Mouse (Mus musculus) forelimb bud, embryonic 11.5 days (tissue): Measurements from ENCODE around the gene Nrxn3.

Experiments
- DNase-seq: peaks from one replicate; pipeline ENCODE4 v3.0.0-alpha.2; 2012; ENCODE audit warnings: low read depth, low spot score

Nrxn3 gene

GRCm38 (mm10) chr12:90063443-90063842, 1340.8 kb downstream of the Nrxn3 start:
- DNase-seq: no peak

GRCm38 (mm10) chr12:90085862-90086261, 1363.2 kb downstream of the Nrxn3 start:
- DNase-seq: no peak

GRCm38 (mm10) chr12:90095754-90096153, 1373.1 kb downstream of the Nrxn3 start:
- DNase-seq: no peak

DNA sequence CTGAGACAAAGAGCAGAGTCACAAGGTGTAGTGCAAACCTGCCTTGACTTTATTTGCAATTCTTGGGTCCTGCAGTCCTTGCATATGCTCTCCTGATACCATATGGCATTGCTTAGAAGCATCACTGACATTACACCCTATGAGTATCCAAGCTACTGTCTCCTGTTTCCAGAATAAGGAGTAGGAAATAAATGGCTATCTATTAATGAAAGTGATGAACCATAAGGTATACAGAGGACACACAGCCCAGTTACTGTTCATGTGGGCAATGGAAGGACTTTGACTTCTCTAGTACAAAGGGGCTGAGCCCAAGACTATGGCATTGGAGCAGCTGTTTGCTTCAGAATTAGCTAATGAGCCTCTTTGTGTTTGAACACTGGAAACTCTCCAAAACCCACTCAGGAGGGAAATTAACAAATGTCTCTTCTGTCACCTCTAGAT, 1390.7 kb downstream of the Nrxn3 start:
- DNase-seq: no peak

DNA sequence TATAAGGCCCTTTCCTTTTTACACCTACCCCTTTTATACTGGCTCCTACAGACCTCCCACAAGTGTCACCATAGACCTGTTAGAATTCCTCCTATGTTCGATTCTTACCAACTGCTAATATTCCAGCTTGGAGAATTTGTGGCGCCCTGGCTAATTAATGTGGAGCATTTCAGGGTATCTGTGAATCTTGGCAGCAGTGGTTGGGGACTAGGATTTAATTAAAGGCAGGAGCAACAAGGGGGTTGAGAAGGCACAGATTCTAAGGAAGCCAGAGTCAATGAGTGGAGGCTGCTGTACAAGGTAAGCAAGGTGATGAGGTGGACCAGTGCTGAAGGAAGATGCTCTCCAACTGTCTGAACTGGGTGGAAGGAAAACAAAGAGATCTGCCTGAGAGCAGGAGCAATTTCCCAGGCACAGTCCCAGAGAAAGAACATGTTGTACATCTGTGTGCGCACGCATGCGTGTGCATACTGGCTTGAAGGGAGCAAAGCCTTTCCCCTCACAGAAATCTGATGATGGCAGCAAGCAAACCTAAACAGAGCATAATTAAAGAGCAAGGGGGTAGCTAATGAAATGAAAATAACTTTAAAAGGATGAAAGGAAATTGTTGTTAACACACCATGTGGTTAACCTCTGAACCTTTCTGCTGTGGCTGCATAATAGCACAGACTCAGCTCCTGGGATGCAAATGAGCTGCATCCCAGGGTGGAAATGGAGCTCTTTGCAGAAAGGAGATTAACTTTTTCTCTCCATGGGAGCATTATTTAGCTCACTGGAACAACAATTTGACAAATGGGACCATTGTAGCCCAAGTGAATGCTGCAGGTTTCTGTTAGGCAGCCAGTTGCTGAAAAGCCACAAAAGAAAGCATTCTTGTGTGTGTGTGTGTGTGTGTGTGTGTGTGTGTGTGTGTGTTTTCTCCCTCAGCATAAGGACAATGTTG, 1409.5 kb downstream of the Nrxn3 start:
- DNase-seq: peak; percentile 36

- no peak for DNase-seq
These were observed 1419.3 kb downstream of the Nrxn3 start for GRCm38 (mm10) chr12:90142011-90142410.

DNA sequence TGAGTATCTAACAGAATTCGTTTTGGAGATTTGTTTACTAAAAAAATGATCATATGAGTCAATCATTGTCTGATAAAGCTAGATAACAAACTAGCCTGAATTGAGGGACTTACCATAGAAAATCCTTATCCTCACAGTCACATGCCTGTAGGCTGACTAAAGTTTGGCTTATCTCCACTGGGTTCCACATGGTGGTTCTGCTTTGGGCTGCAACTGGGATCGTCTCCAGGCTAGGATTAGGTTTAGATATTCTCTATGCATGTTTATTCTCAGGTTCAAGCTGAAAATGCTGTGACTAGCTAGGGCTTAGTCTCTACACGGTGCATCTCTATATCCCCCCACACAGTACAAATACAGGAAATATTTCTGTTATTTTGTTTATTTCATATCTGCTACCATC, 1421.6 kb downstream of the Nrxn3 start:
- DNase-seq: no peak

DNA sequence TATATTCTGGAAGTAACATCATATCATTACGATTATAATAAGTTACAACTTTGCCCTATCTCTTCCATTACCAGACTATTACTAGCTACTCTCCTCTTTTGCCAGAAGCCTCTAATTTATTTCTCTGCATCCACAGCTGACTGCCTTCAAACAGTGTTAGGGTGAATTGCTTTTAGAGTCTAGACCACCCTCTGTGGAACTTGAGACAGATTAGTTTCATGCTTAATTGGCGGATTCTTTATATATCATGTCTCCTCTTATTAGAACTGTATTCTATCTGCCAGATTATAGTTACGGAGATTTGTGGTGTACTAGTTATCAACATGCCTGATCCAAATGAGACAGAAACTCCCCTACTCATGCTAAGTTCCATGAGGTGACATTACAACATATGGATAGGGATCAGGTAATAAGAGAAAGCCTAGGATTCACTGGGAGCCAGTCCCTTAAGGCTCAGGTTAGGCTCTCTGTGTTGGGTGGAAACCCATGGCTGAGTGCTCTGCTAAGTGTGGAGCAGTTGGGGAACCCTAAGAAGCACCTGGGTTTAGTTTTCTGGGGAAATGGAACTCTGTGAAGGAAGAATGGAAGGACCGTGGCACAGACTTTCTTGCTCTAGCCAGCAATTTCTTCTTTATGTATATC, 1435.6 kb downstream of the Nrxn3 start:
- DNase-seq: no peak

DNA sequence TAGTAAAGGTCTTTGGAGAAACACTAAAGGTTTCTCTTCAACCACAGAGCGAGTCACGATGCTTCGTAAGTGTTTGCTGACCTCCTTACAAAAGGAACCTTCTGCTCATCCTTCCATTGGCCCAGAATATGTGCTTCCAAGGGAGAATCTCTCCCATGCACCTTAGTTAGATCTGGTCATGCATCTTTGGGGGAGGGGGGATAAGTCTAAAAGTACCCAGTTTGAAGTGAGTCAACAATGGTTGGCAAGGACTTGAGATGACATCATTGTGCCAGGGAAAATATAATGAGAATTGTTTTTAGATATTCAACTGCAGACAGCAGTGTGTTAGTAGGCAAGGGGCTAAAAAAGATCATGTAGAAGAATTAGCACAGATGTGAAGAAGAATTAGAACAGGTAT, 1437.2 kb downstream of the Nrxn3 start:
- DNase-seq: no peak

DNA sequence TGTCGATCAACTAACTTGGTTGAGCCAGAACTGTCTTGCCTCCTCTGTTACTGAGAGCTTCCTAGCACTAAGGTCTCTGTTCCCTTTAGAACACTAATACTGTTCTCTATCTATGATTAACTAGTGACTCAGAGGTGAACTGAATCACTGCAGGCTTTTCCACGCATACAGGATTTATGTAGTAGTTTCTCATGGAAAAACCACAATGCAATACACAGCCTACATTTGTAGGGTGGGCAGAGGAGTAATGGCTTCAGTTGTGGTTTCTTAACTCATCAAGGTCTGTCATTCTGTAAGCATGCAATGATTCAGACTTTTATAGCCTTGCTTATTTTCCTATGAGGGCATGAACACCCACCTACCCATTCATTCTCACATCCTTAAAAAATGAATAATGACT, 1443.4 kb downstream of the Nrxn3 start:
- DNase-seq: no peak

GRCm38 (mm10) chr12:90181566-90181965, 1458.9 kb downstream of the Nrxn3 start:
- no peak for DNase-seq

DNA sequence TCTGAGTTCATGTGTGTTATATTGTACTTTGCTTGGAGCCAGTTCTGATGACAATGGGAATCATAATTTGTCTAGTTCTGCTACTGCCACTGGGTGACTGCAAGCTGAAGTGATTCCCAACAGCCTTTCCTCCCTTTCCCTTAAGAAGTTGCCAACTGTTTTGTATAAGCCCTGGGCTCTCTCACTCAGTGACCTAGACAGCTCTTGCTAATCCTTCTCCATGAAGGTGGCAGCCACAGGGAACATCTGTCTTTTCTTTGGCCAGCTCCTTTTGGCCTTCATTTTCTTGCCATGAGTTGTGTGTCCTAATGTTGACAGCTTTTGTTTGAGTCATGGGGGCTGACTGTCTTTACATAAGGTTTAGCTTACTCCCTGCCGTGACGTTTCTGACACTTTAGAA, 1460.3 kb downstream of the Nrxn3 start:
- no peak for DNase-seq

- DNase-seq: peak; percentile 26
These were observed 1473.5 kb downstream of the Nrxn3 start for GRCm38 (mm10) chr12:90196161-90196560.

DNA sequence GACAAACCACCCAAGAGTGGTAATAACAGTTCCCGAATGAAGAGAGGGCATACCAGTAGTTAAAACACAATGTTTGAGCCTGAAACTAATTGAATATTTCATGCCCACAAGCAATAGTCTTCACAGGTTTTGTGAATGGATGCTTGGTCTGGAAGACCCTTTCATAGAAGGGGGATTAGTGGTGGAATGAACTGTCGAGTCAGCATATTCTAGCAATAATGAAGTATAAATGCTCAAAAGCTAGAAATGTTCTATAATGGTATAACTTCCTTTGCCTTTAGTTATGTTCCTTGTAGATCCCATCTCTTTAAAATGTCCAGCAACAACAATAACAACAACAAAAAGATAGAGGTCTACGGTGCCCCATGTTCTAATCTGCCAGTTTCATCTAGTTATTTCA, 1475.3 kb downstream of the Nrxn3 start:
- no peak for DNase-seq

- DNase-seq: no peak
These were observed 1479.8 kb downstream of the Nrxn3 start for GRCm38 (mm10) chr12:90202501-90202900.

- no peak for DNase-seq
These were observed 1488.7 kb downstream of the Nrxn3 start for GRCm38 (mm10) chr12:90211410-90211809.

DNA sequence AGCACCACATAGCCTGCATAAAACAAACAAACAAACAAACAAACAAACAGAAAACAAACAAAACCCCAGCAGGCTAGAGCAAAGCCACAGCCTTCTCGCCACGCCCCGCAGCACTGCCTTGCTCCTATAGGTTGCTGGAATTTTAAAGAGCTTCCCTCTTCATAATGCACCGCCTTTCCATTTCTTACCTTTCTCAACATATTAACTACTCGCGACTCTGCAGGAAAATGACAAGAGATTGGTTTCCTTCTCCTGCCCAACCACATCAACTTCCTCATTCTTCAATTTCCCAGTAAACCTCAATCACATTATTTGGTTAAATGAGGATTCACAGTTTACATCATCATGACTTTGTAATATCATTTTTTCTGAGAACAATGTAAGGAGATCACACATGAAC, 1494.4 kb downstream of the Nrxn3 start:
- no peak for DNase-seq

DNA sequence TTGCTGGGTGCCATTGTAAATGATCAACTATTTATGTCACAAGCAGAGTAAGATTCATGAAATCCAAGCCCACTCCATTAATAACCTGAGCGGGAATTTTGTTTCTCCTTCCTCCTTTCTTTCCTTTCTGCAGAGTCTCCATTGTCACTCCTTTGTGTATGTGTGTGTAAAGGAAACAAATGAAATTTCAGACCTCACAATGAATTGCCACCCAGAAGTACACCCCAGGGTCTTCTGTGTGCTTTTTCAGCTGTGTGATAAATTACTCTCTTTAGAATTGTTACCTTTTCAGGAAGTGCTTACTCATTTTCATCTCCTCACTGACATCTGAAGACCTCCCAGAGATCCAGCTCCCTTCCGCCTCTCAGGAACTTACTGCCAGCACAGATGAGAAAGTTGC, 1506.4 kb downstream of the Nrxn3 start:
- no peak for DNase-seq

- DNase-seq: peak; percentile 88
These were observed 1513.4 kb downstream of the Nrxn3 start for GRCm38 (mm10) chr12:90236093-90236492.

DNA sequence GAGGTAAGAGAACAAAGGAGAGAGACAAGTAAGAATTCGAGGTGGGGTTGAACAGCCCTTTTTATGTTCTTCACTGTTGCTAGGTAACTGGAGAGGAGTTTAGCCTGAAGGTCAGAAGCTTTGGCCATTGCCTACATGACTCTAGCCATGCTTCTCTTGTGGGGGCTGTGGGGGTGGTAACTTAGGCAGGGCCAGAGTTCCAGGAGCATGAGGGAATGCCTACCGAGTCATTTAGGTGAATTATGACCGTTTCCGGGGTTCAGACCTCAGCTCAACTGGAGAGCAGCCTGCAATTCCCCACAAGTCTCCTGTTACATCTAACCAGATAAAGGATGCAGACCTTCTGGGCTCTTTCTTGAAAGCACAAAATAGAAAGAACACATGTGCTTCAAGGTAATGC, 1537.6 kb downstream of the Nrxn3 start:
- DNase-seq: no peak

- no peak for DNase-seq
These were observed 1545.4 kb downstream of the Nrxn3 start for GRCm38 (mm10) chr12:90268111-90268510.

GRCm38 (mm10) chr12:90270763-90271379, 1548.2 kb downstream of the Nrxn3 start:
- no peak for DNase-seq
